Mouse (Mus musculus): ENCODE data around the gene Sema3d. TPM values are rescaled to one million over a fixed set of nuclear protein-coding genes. Genes with fewer than 3 reads are reported as not detected.

Sema3d gene
- polyA plus RNA-seq, 1 experiment from 2014 or later = 2.0 TPM

- ATAC-seq (ENCODE audit: low FRiP score) = no peak
- H3K27me3 ChIP-seq (ENCODE audit: control insufficient read depth, insufficient read depth, low read length) = no peaks in the 10 kb centered on the region
- no peaks in the 10 kb centered on the region for H3K36me3 ChIP-seq (replicated peaks; ENCODE audit: control insufficient read depth, insufficient read depth)
- 78% methylated on average over 1 of the region's 1 CpGs for WGBS
- no peak overlapping the region for H3K27ac ChIP-seq
- H3K4me2 ChIP-seq (replicated peaks) = no peak overlapping the region
- no peaks in the 10 kb centered on the region for H3K4me1 ChIP-seq (replicated peaks; ENCODE audit: control insufficient read depth, insufficient read depth, low read length)
- H3K4me3 ChIP-seq (replicated peaks; ENCODE audit: low read length) = no peak overlapping the region
- H3K9ac ChIP-seq = no peak overlapping the region
- DNase-seq (ENCODE audit: low spot score) = no peak
- no peaks in the 10 kb centered on the region for H3K9me3 ChIP-seq (ENCODE audit: control insufficient read depth, low read length)
Observed at GRCm38 (mm10) chr5:12566568-12566967, 183.4 kb downstream of the Sema3d start.

GRCm38 (mm10) chr5:12574551-12574950 lies 191.4 kb downstream of the Sema3d start:
- no peaks in the 10 kb centered on the region for H3K4me1 ChIP-seq (replicated peaks; ENCODE audit: control insufficient read depth, insufficient read depth, low read length)
- no peaks in the 10 kb centered on the region for H3K9me3 ChIP-seq (ENCODE audit: control insufficient read depth, low read length)
- no peak overlapping the region for H3K27ac ChIP-seq
- H3K36me3 ChIP-seq (replicated peaks; ENCODE audit: control insufficient read depth, insufficient read depth) = no peaks in the 10 kb centered on the region
- H3K9ac ChIP-seq = no peak overlapping the region
- no peak for DNase-seq (ENCODE audit: low spot score)
- 76% methylated on average over 4 of the region's 4 CpGs for WGBS
- no peak overlapping the region for H3K4me2 ChIP-seq (replicated peaks)
- ATAC-seq (ENCODE audit: low FRiP score) = no peak
- no peaks in the 10 kb centered on the region for H3K27me3 ChIP-seq (ENCODE audit: control insufficient read depth, insufficient read depth, low read length)
- no peak overlapping the region for H3K4me3 ChIP-seq (replicated peaks; ENCODE audit: low read length)

- Histone ChIP-seq H3K4me1 (replicated peaks; ENCODE audit: control insufficient read depth, insufficient read depth, low read length) (no peaks in the 10 kb centered on the region), H3K36me3 (replicated peaks; ENCODE audit: control insufficient read depth, insufficient read depth) (no peaks in the 10 kb centered on the region), H3K27me3 (ENCODE audit: control insufficient read depth, insufficient read depth, low read length) (no peaks in the 10 kb centered on the region), H3K4me3 (replicated peaks; ENCODE audit: low read length) (no peak overlapping the region), H3K9ac (no peak overlapping the region), H3K4me2 (replicated peaks) (no peak overlapping the region), H3K27ac (no peak overlapping the region), H3K9me3 (ENCODE audit: control insufficient read depth, low read length) (no peaks in the 10 kb centered on the region)
- 84% methylated on average over 1 of the region's 1 CpGs for WGBS
- DNase-seq (ENCODE audit: low spot score) (no peak), ATAC-seq (ENCODE audit: low FRiP score) (no peak)
Observed at GRCm38 (mm10) chr5:12575262-12575661, 192.1 kb downstream of the Sema3d start.

GRCm38 (mm10) chr5:12579752-12580151 lies 196.6 kb downstream of the Sema3d start:
- Histone ChIP-seq H3K9ac (no peak overlapping the region), H3K36me3 (replicated peaks; ENCODE audit: control insufficient read depth, insufficient read depth) (no peaks in the 10 kb centered on the region), H3K4me2 (replicated peaks) (no peak overlapping the region), H3K4me1 (replicated peaks; ENCODE audit: control insufficient read depth, insufficient read depth, low read length) (no peaks in the 10 kb centered on the region), H3K4me3 (replicated peaks; ENCODE audit: low read length) (no peak overlapping the region), H3K27ac (no peak overlapping the region), H3K9me3 (ENCODE audit: control insufficient read depth, low read length) (no peaks in the 10 kb centered on the region), H3K27me3 (ENCODE audit: control insufficient read depth, insufficient read depth, low read length) (no peaks in the 10 kb centered on the region)
- WGBS = 57% methylated on average over 4 of the region's 4 CpGs
- DNase-seq (ENCODE audit: low spot score) (no peak), ATAC-seq (ENCODE audit: low FRiP score) (no peak)

GRCm38 (mm10) chr5:12582540-12582939 lies 199.4 kb downstream of the Sema3d start:
- H3K9ac ChIP-seq = no peak overlapping the region
- no peaks in the 10 kb centered on the region for H3K4me1 ChIP-seq (replicated peaks; ENCODE audit: control insufficient read depth, insufficient read depth, low read length)
- 0 out of 2 replicates have a peak, but pooled peaks cover 4% of the 10 kb centered on the region for H3K27me3 ChIP-seq (ENCODE audit: control insufficient read depth, insufficient read depth, low read length)
- no peaks in the 10 kb centered on the region for H3K36me3 ChIP-seq (replicated peaks; ENCODE audit: control insufficient read depth, insufficient read depth)
- no peaks in the 10 kb centered on the region for H3K9me3 ChIP-seq (ENCODE audit: control insufficient read depth, low read length)
- WGBS = 95% methylated on average over 1 of the region's 1 CpGs
- DNase-seq (ENCODE audit: low spot score) (no peak), ATAC-seq (ENCODE audit: low FRiP score) (no peak)
- H3K4me2 ChIP-seq (replicated peaks) = no peak overlapping the region
- H3K4me3 ChIP-seq (replicated peaks; ENCODE audit: low read length) = no peak overlapping the region
- H3K27ac ChIP-seq = no peak overlapping the region

GRCm38 (mm10) chr5:12583293-12583834 lies 200.2 kb downstream of the Sema3d start:
- 64% methylated on average over 3 of the region's 3 CpGs for WGBS
- no peak overlapping the region for H3K4me3 ChIP-seq (replicated peaks; ENCODE audit: low read length)
- no peak overlapping the region for H3K9ac ChIP-seq
- ATAC-seq (ENCODE audit: low FRiP score) = no peak; the same call in 1 of the 2 replicates
- H3K27ac ChIP-seq = no peak overlapping the region
- H3K9me3 ChIP-seq (ENCODE audit: control insufficient read depth, low read length) = no peaks in the 10 kb centered on the region
- no peaks in the 10 kb centered on the region for H3K4me1 ChIP-seq (replicated peaks; ENCODE audit: control insufficient read depth, insufficient read depth, low read length)
- H3K27me3 ChIP-seq (ENCODE audit: control insufficient read depth, insufficient read depth, low read length) = 0 out of 2 replicates have a peak, but pooled peaks cover 4% of the 10 kb centered on the region
- H3K36me3 ChIP-seq (replicated peaks; ENCODE audit: control insufficient read depth, insufficient read depth) = no peaks in the 10 kb centered on the region
- no peak for DNase-seq (ENCODE audit: low spot score)
- no peak overlapping the region for H3K4me2 ChIP-seq (replicated peaks)

GRCm38 (mm10) chr5:12584886-12585285 lies 201.7 kb downstream of the Sema3d start:
- no peak overlapping the region for H3K27ac ChIP-seq
- no peak overlapping the region for H3K9ac ChIP-seq
- H3K27me3 ChIP-seq (ENCODE audit: control insufficient read depth, insufficient read depth, low read length) = 0 out of 2 replicates have a peak, but pooled peaks cover 4% of the 10 kb centered on the region
- H3K4me3 ChIP-seq (replicated peaks; ENCODE audit: low read length) = no peak overlapping the region
- whole genome bisulfite sequencing = 81% methylated on average over 9 of the region's 9 CpGs
- DNase-seq (ENCODE audit: low spot score) (no peak), ATAC-seq (ENCODE audit: low FRiP score) (no peak)
- H3K4me1 ChIP-seq (replicated peaks; ENCODE audit: control insufficient read depth, insufficient read depth, low read length) = no peaks in the 10 kb centered on the region
- H3K36me3 ChIP-seq (replicated peaks; ENCODE audit: control insufficient read depth, insufficient read depth) = no peaks in the 10 kb centered on the region
- no peak overlapping the region for H3K4me2 ChIP-seq (replicated peaks)
- H3K9me3 ChIP-seq (ENCODE audit: control insufficient read depth, low read length) = no peaks in the 10 kb centered on the region

- Histone ChIP-seq H3K4me2 (replicated peaks) (no peak overlapping the region), H3K27ac (no peak overlapping the region), H3K4me3 (replicated peaks; ENCODE audit: low read length) (no peak overlapping the region), H3K4me1 (replicated peaks; ENCODE audit: control insufficient read depth, insufficient read depth, low read length) (no peaks in the 10 kb centered on the region), H3K36me3 (replicated peaks; ENCODE audit: control insufficient read depth, insufficient read depth) (no peaks in the 10 kb centered on the region), H3K9me3 (ENCODE audit: control insufficient read depth, low read length) (no peaks in the 10 kb centered on the region), H3K9ac (no peak overlapping the region), H3K27me3 (ENCODE audit: control insufficient read depth, insufficient read depth, low read length) (no peaks in the 10 kb centered on the region)
- WGBS = 29% methylated on average over 8 of the region's 8 CpGs
- no peak for DNase-seq (ENCODE audit: low spot score)
- no peak for ATAC-seq (ENCODE audit: low FRiP score)
Observed at GRCm38 (mm10) chr5:12634227-12634980, 251.2 kb downstream of the Sema3d start.

GRCm38 (mm10) chr5:12637763-12638468 lies 254.7 kb downstream of the Sema3d start:
- WGBS = 91% methylated on average over 7 of the region's 7 CpGs
- no peak for ATAC-seq (ENCODE audit: low FRiP score)
- no peak overlapping the region for H3K4me3 ChIP-seq (replicated peaks; ENCODE audit: low read length)

More at GRCm38 (mm10) chr5:12637763-12638468, 254.7 kb downstream of the Sema3d start:
- Histone ChIP-seq H3K4me1 (replicated peaks; ENCODE audit: control insufficient read depth, insufficient read depth, low read length) (no peaks in the 10 kb centered on the region), H3K27ac (no peak overlapping the region), H3K27me3 (ENCODE audit: control insufficient read depth, insufficient read depth, low read length) (no peaks in the 10 kb centered on the region), H3K9ac (no peak overlapping the region), H3K4me2 (replicated peaks) (no peak overlapping the region), H3K36me3 (replicated peaks; ENCODE audit: control insufficient read depth, insufficient read depth) (no peaks in the 10 kb centered on the region), H3K9me3 (ENCODE audit: control insufficient read depth, low read length) (no peaks in the 10 kb centered on the region)
- DNase-seq (ENCODE audit: low spot score) = no peak

All from hindbrain, embryonic 14.5 days (tissue).